Mouse (Mus musculus): ENCODE results near the gene Perm1.
A peak's percentile ranks its signal among the peaks of the same experiment; 100 is the strongest.

Perm1 gene

DNA sequence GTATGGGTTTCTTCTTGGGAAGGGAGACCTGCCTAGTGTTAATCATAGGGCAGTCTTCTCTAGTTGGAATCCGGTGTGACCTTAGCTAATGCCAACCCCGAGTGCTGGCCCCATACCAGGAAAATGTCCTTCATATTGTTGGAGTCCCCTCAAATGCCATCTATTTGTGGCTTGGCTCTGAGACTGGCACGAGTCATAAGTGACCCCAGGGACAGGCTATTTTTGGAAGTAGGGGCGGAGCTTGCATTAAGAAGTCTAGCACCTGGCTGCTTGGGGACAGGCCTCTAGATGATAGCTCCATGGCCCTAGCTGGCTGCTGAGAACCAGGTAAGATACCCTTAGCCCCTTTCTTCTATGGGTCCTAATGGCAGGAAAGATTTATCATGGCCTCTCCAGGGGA is at the start of gene Perm1:
Gene Perm1, plus strand, starts transcription at position 220 of the 400 bp plus-strand sequence.
- peak; percentile 59 for DNase-seq (ENCODE audit: low read depth, low spot score)

DNA sequence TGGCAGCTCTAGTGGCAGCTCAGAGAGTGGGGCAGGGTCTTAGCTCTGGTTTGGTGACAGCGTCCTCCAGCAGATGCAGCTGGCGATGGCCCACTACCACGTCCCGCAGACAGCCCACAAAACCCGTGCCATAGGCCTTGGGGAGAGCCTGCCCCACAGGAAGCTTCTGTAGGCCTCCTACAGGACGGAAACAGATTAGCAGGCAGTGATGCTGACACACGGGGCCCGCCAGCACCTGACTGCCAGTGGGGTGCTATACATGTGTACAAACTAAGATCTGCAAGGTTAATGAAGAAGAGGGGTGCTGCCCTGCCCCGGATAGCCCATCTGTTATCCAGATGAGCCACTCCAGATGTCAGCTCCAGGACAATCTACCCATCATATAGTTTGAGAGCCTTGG is 49.2 kb upstream of the Perm1 start:
- DNase-seq (ENCODE audit: low read depth, low spot score) = no peak

DNA sequence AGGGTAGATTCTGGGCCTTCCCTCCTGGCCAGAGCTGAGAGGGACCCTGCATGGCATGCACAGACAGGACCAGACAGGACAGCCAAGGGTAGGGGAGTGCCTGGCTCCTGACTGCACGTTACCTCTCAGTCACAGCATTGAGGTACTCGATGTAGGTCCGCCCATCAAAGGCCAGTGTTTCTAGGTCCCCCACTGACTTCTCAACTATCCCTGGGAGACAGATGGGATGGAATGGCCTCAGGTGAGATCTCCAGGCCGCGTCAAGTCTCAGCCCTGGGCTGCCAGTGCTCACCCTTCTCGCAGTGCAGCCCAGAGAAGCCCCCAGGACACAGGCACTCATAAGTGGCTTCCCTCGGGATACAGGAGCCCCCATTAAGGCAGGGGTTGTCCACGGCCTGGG is 47.1 kb upstream of the Perm1 start:
- DNase-seq (ENCODE audit: low read depth, low spot score) = no peak

DNA sequence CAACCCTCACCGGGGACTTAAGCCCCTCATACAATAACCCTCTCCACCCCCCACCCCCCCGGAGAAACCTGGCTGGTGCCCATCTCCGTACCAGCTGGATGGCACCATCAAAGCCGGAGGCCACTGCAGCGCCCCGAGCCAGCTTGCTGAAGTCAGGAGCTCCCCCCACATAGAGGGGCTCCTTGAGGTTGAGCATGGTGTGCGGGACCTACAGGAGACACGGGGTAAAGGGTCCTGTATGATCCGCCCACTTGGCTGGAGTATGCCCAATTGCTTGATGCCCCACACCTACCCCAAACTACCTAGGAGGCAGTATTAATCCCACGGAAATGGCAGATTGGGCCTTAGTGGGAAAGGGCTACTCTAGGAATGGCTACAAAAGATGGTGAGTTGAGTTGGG is 46.5 kb upstream of the Perm1 start:
- DNase-seq (ENCODE audit: low read depth, low spot score) = no peak

DNA sequence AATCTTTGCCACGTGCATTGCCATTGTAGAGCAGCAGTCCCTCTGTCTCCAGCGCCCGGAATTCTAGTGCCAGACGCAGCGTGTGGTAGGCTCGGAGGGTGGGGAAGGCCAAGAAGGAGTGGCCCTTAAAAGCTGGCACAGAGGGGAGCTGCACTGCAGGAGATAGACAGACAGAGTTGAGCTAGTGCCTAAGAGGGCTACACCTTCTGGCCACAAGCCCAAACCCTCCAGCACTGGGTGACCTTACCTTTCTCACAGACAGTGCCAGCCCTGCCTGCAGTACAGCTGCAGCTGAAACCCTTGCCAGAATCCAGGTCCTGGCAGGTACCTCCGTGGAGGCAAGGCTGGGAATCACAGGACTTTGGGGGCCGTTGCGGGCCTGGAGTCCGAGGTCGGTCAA is 43.8 kb upstream of the Perm1 start:
- no peak for DNase-seq (ENCODE audit: low read depth, low spot score)

DNA sequence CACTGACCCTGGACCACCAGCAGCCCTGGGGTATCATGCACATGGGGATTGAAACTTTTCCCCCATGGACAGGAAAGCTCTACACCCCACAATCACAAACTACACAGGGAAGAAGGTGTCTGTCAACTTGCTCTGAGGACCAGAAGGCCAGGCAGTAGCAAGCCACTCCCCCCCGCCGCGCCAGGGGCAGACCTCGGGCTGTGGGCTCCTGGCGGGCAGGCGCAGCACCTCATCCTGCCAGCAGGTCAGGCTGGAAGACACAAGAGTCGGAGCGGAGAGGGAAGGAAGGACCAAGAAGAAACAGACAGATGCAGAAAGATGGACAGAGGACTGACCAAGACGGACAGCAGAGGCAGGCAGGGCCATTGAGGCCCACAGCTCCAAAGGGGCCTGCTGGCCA is 38.0 kb upstream of the Perm1 start:
- DNase-seq (ENCODE audit: low read depth, low spot score) = no peak

DNA sequence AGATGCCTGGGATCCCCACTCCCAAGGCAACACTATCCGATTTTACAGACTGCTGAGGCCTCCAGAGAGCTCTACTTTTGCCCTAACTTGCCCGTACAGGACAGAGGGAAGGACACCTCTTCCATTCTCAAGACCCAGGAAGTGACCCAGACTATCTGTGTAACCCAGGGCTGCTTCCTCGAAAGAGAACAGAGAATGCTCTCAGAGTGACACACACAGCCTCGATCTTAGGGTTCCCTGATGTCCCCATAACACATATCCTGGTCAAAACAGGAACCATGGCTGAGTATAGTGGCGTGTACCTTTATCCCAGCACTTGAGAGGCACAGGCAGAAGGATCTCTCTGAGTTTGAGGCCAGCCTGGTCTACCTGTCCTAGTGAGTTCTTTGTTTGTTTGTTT is 31.9 kb upstream of the Perm1 start:
- DNase-seq (ENCODE audit: low read depth, low spot score) = no peak

DNA sequence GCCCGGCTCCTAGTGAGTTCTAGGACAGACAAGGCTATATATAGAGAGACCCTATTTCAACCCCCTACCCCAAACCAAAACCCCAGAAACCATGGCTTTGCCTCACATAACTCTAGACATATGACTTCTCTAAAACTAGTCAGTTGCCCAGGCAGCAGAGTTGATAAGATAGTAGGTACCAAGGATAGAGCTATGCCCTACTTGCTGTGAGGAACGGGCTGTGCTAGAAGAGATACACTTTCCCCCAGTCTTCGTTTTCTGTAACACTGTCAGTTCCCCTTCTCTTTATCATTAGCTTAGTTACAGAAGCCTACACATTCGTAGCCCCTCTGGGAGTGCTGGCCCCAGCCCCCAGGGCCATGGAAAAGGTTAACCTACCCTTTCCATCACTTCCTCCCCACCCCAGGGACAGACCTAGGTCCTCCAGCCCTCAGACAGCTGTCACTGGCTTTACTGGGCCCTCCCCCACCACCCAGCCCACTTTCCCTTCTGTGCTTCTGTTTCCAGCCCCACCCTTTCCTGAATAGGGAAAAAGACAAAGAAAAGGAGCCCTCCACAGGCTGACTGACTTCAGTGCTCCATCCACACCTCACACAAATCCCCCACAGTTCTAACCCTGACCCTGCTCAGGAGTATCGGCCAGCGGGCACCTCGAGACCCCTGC is 31.2 kb upstream of the Perm1 start:
- no peak for DNase-seq (ENCODE audit: low read depth, low spot score)

DNA sequence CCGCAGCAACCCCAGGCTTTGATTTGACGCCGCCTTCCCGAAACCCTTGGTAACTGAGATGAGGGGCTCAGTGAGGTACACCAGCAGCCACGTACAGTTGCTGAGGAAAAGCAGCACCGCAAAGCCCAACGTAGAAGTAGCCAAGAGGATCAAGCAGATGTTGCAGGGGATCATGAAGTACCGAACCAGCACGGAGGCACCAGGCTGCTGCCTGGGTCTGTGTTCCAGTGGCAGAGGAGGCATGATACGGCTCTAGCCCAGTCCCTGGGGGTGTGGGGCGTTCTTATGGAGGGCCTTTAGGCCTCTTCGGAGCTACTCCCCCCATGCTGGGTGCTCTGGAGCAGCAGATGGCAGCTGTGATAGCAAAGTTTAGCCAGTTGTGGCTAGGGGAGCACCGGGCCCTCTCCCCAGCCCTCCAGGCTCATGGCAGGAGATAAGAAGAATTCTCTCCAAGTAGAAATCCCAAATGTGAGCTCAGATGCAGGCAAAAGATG is 30.2 kb upstream of the Perm1 start:
- DNase-seq (ENCODE audit: low read depth, low spot score) = no peak

DNA sequence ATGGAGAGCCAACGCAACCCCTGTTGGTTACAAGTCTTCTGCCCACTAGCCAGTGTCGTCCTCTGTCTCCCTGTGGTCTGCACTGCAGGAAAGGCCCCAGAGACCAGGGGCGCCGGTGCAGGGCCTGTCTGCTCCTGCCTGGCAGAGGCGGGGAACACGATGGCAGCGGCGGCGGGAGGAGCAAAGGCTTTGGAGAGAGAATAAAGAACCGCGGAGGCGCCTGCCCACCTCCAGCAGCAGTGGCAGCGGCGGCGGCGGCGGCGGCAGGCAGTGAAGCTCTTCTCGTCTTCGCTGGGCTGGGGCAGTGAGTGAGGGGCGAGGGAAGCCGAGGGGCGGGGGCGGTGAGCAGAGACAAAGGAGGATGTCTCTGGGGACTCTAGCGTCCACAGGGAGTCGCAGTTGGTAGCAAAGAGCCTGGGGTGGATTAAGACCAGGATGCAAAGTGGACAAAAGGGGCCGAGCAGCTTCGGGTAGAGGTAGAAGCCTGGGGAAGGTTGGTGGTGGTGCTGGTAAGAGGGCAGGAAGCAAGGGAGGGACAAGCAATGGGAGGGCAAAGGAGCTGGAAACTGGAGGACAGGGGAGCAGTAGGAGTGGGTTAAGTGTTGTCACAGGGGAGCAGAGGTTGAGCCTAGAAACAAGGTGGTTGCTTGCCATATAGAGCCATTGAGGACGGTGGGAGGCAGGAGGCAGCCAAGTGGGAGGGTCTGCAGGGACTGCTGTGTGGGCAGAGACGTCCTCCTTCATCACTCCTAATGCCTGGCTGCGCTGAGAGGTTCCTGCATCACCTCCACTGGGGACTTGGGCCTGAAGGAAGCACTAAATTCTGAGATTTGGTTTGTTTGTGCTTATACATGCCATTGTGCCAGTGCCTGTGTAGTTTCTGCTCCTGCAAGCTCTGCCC is 29.5 kb upstream of the Perm1 start:
- DNase-seq (ENCODE audit: low read depth, low spot score) = no peak

DNA sequence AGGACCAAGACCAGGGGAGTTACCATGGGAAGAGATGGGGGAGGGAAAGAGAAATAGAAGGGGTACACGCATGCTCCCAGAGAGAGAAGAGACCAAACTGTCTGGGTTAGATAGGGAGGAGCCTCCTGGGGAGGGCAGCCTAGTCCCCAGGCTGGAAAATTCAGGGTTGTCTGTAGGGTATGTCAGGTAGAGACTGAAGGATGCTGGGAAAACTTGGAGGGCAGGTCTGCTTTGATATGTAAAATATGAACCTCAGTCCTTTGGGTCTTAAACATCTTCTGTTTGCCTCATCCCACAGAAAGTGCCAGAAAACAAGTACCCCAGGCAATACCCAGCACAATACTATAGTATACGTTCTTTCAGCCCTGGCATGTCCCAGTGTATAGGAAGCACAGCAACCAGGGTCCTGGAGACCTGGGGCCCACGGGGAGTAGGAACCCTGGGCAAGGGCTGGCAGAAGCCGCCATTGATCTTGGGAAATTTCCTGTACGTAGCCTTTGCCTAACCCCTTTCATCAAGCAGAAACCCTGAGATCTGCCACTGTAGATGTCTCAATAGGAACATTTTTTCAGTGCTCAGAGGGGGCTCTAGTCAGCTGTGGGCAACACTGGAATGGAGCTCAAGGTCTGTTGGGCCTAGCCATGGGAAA is 27.4 kb upstream of the Perm1 start:
- DNase-seq (ENCODE audit: low read depth, low spot score) = no peak

DNA sequence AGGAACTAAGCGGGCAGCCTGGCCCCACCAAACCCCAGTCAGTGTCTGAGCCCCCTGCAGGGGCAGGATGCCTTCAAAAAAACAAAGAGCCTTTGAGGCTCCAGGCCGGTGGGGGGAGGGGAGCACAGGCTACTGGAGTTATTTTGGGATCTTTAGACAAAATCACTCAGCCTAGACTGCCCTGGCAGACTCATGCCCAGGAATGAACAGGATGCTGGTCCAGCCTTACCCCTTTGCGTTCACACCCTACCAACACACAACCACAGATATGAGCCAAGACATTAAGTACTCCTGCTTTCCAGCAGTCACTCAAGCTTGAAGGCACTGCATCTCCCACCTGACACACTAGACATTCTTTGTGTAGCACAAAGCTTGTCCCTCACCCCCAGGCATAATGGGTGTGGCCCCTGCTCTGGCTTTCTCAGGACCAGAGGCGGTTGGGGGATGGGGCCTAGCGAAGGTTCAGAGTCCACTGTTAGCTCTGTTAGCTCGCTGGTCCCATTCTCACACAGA is 26.8 kb upstream of the Perm1 start:
- no peak for DNase-seq (ENCODE audit: low read depth, low spot score)

DNA sequence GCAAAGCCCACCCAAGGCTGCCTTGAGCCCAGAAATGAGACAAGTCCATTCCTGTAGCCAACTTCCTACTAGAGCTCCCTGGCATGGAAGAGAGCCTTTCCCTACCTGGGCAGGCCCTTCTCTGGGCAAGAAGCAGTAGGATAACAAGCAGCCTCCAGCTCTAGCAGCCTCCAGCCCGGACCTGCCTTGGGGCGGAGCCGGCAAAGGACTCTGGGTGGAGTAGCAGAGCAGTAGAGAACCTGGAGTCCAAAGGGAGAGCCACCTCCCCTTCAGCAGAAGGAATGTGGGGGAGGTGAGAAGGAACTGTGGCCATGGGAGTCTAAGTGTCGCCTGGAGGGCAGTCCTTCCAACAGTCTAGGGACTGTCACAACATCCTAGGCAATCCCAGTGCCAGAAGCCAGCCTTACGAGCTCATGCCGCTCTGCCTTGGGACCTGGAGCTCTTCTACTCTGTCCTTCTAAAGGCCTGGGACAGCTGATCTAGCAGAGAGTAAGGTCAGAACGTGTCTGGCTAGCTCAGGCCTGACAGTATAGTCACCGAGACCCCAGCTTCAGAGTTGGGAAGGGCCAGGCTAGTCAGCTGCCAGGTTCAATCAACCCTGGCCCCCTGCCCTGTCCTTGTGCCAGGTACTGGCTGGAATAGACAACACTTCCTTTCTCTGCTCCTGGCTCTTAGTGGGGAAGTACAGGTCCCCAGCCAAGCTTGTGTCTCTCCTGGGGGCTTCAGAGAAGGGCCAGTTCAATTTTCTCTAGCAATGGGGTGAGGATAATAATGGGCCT is 23.1 kb upstream of the Perm1 start:
- no peak for DNase-seq (ENCODE audit: low read depth, low spot score)

DNA sequence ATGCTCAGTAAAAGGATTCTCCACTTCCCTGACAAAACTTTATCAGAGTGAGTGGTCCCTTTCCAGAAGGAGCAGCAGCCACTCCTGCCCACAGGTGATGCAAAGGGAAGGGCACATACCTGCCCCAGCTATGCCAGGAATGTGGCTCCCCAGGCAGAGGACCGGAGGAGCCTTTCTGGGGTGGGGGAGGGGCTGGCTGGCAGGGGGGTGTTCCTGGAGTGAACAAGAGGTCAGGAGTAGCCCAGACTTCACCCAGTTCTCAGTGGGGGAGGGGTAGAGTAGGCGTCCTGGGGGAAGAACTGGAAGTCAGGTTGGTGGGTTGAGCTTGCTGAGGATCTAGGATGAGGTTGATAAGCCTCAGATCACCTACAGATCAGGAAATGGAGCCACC is 22.5 kb upstream of the Perm1 start:
- DNase-seq (ENCODE audit: low read depth, low spot score) = no peak

DNA sequence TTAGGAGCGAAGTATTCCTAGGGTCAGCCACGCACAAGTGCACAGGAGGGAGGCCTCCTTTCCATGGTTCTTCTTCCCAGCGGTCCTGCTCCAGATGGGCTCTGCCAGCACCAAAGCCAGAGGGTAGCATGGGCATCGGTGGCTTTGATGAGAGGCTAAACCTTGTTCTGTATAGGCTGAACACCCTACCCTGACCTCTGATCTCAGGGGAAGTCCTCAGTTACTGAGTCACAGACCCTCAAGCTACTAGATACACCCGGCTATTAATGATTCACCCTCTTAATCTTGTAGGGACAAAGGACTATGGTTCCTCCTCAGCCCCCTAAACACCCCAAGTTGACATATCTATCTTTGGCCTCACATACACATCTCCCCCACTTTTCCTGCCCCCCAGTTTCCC is 21.8 kb upstream of the Perm1 start:
- no peak for DNase-seq (ENCODE audit: low read depth, low spot score)

DNA sequence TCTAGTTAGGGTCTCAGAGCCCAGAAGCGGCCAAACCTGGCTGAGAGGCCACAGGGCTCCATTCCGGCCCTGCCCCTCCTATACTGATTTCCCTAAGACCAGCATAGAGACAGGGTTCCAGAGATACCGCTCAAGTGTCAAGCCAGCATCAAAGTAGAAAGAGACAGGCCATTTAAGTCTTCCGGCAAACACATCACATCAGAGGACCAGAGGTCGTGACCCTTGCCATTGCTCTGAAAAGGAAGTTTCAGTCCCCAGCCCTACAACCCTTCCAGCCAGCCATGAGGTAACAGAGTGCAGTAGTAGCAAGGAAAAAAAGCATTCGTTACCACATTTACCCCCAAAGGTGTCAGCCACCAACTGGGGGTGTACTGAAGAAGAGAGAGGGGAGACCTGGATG is 21.3 kb upstream of the Perm1 start:
- no peak for DNase-seq (ENCODE audit: low read depth, low spot score)

DNA sequence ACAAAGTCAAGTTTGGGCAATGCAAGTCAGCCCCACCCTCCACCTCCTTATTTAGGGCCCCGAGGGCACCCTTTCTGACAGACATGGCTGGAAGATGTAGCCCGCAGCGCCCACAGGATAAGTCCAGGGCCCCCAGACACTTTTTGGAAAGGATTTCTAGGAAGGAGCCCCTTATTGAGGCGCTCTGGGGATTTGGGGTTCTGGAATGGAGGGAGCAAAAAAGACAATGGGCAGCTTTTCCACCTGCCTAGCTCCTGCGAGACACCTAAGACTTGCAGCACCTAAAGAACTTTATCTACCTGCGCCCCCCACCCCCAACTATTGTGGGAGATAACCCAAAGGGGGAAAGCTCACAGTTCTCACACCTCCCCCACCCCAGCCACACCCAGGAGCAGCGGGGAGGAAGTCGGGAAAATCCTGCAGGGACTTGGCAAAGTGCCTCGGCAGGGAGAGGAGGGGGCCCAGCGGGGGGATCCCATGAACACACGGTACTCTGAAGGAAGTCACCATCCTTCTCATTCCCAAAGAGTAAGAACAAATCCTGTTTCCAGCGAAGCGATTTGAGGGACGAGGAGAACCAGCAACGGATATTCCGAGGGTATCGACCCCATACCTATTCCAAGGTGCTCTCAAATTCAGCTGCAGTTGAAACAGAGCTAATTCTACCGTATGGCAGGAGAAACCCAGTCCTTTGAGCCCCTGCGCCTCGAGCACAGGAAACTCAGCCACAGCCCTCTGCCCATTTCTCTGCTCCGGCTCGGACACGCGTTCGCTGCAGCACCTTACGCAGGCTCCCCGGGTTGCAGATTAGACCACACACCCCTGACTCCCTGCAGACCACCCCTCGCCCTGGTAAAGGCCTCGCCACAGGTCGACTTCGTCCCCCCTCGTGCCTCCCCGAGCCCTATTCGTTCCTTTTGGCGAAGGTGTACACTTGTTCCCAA is 19.5 kb upstream of the Perm1 start:
- no peak for DNase-seq (ENCODE audit: low read depth, low spot score)

DNA sequence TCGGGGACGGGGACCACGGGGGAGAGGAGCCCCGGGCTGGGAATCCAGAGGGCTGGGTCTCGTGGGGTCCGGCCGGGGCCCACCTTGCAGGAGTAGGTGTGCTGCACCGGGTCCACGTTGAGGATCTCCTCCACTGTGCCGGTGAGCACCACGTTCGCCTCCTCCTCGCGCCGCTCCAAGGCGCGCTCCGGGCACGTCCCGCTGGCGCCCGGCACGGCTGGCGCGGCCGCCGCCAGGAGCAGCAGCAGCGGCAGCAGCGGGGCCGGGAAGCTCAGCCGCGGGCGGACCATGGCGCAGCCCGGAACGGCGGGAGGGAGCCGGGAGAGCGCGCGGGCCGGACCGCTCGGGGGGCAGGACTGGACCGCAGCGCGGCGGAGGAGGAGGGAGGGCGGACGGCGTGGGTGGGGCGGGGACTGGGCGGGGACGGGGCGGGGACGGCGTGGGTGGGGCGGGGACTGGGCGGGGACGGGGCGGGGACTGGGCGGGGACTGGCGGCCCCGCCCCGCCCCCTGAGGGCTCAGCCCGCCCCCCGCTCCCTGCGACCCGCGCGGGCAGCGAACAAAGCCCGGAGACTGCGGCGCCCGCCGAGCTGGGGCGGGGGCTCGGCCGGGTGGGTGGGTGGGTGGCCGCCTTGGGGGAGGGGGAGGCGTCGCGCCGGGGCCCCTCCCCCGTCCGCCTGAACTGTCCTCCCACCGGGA is 18.4 kb upstream of the Perm1 start, which contains the start of gene Agrn:
Gene Agrn, minus strand, starts transcription at position 358 of the 698 bp plus-strand sequence.
- peak; percentile 38 for DNase-seq (ENCODE audit: low read depth, low spot score)

DNA sequence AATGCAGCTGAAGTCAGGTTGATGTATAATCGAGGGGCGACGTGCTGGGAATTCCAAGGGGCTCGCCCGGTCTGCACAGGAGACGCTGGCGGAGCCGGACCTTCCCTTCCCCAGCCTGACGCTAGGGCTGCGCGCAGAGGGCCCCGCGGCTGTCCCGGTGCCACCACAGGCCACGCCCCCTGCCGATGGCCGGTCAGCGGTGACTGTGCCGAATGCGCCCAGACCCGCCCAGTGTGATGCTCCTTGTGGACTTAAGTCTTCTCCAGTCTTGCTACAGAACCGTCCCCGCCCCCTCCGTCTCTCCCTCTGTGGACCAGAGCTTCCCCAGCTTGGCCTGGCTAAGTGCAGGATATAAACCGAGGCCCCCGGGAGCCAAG is 17.9 kb upstream of the Perm1 start:
- peak; percentile 85 for DNase-seq (ENCODE audit: low read depth, low spot score)
